Mouse (Mus musculus): ENCODE data around the gene Atf4.

Gene Atf4

DNA sequence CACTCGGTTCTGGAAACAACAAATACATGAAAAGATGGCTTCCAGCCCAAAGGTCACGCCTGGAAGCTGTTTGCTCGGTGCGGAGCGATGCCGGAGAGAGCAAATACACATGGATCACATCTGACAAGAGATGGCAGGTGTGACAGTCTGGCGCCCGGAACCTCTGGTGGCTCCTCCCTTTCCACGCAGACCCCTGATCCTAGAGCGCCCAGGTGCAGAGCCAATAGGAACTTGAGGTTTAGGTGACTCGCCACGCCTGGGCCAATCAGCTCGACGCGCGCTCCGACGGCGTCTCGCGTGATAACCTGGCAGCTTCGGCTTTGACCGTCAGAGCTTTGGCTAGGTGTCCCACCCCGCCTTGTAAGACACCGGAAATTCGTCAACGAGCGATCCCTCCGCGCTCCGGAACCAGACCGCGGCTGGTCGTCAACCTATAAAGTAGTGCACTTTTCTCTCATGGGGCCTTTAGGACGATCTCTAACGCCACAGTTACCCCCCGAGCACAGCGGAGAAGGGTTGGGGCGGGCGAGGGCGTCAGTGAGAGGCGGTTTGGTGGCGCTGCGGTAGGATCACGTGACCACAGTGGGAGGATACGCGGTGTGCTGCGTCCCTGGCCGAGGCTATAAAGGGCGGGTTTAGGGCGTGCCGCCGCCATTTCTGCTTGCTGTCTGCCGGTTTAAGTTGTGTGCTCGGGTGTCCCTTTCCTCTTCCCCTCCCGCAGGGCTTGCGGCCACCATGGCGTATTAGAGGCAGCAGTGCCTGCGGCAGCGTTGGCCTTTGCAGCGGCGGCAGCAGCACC lies at the start of gene Atf4:
Gene Atf4, plus strand, starts transcription at position 338 of the 799 bp plus-strand sequence.
- DNase-seq (ENCODE audit: low read depth), result peak; percentile 100

DNA sequence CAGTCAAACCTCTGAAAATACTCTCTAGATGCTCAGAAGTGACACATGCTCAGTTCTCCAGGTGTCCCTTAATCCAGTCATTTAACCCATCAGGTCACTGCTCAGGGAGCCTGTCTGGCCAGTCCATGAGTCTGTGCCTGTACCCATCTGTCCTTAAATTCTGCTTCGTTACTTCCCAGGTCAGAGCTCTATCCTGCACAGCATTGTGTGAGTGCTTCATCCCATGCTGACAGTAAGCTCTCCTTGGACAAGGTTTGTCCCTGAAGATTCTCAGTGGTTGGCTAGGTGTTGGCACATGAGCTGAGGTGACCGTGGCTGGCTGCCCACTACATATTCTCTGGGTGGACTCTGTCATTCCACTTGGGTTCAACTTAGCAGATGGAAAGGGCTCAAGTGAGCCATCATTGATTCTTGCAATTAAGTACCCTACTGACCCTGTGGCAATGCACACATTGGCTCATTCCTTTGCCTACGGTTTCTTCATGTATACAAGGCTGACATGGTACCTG lies 48.9 kb upstream of the Atf4 start:
- no peak for DNase-seq (ENCODE audit: low read depth)

DNA sequence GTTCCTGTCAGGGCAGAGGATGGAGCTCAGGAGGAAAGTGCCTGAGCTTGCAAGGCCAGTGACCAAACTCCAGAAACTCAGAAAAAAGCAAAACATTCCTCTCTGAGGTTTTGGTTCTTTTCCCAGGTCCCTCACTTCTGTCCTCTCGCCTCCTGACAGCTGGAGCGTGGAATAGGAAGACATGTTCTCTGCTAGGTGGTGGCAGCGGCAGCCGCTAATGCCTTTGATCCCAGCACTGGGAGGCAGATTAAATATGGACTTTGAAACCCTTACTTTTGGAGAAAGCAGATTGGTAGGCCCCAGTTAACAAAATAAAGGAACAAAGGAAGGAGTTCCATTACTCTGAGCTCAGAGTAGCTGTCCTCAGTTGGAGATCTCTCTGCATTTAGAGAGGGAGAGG lies 46.5 kb upstream of the Atf4 start:
- no peak for DNase-seq (ENCODE audit: low read depth)

DNA sequence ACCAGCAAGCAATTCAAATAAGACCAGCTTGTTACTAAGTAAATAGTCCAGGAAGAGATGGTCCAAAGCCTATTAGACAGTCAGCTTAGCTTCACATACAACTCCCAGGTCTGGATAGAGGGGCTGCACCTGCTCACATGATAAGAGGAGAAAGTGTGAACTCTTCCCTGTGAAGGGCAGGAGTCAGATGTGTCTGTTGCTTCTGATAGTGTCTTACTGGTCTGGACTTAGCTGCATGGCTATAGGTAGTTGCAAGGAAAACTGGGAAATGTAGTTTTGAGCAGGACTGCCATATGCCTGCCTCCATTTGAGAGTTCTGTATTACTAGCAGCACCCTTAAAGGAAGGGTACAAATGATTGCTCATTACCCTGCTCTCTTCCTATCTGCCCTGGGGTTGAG lies 41.3 kb upstream of the Atf4 start:
- DNase-seq (ENCODE audit: low read depth), result no peak

DNA sequence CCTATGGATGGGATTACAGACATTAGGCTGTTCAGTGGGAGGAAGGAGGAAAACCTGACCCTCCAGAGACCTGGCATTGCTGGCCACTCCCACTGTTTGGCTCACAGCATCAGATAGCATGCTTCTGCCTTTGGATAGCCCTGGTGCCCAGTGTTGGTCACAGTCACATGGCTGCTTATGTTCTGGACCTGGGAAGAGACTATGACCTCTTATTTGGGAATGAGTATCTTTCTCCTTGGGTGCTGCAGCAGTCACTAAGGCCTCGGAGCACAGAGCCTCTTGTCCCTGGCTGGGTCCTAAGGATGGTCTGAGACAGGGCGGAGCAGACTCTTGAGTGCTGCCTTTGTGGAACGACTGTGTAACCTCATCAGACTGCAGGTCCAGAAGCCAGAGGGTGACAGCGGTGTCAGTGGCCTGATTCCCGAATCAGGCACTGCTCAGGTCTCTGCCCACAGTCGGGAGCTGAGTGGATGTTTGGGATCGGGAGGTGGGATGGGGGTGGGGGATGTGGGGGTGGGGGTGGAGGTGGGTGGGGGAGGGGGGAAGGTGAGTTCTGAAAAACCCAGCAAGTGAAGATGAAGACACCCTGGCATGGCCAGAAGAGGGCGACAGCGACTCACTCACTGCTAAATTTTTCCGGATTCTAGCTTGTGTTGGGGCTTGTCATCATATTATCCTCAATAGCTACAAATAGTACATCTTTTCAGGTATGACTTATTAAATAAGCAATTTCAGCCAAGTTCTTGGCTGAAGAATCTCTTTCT lies 39.1 kb upstream of the Atf4 start:
- no peak for DNase-seq (ENCODE audit: low read depth)

DNA sequence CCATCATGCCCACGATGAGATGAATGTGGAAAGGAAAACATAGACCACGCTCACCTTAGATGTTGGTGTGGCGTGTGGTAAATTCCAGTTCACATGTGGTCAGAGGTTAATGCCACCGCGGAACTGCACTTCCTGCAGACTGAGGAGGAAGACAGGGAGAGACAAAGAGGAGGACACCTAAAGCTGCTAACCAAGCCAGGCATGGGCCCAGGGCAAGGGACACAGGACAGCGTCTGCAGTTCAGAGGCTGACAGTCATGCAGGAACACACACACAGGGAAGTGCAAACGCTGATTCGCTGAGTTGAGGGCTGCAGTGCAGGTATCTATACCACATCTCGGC lies 38.5 kb upstream of the Atf4 start:
- no peak for DNase-seq (ENCODE audit: low read depth)

DNA sequence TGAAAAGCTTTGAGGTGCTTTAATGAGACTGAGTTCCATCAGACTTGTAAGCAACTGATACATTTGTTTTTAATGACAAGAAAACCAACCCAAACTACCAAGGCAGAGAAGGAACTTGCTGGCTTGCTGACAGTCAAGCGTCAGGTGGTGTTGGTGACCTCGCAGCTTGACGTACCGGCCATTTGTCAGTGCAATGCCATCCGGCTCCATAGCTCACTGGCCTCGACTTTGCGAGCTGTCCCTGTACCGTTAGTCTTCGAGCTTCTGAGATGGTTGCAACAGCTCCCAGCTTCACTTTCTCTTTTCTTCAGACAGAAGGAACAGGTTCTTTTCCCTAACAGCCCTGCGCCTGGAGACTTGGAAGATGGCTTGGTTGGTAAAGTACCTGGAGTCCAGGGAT lies 37.5 kb upstream of the Atf4 start:
- no peak for DNase-seq (ENCODE audit: low read depth)

DNA sequence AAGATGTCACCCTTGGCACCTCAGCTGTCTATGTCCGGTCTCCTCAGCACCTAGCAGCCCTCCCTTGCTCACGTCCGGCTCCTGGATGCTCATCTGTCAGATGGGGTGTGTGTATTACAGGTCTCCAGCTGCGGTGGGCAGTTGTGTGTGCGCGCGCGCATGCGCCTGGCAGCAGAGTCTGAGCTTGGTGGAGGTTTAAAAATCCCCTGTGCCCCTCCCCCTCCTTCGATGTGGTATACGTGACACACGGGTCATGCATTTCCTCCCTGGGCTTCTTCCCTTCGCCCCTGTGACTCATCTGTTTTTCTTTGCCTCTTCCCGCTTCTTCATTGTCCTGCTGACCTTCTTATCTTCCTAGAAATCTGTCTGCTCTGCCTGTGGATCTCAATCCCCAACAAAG lies 35.8 kb upstream of the Atf4 start:
- no peak for DNase-seq (ENCODE audit: low read depth)

DNA sequence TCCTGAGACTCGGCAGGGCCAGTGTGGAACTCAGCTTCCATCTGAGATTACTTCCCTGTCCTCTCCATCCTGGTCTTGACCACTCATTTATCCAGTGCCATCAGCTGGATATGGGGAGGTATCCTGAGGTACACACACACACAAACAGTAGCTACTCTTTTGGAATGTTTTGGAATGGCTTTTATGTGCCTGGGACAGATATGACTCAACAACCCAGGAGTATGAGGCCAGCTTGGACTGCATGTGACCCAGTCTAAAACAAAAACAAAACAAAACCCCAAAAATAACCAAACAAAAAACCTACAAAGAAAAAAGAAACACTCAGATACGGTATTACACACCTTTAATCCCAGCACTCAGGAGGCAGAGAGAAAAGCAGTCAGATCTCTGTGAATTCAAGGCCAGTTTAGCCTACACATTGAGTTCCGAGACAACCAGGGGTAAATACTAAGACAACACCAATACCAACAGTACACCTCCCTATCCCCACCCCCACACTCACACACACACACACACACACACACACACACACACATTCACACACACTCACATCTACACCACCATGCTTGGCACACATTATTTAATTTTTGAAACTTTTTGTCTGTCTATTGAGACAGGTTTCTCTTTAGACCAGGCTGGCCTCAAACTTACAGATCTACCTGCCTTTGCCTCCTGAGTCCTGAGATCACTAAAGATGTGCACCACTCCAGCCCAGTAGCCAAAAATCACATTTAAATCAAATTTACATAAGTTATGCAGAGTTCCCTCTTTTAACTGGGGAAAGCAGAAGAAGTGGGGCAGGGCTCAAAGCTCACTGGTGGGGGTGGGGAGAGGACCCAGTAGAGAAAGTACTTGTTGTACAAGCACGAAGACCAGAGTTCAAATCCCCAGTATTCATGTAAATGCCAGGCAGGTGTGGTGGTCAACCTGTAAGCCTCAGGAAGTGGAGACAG lies 35.0 kb upstream of the Atf4 start:
- no peak for DNase-seq (ENCODE audit: low read depth)

DNA sequence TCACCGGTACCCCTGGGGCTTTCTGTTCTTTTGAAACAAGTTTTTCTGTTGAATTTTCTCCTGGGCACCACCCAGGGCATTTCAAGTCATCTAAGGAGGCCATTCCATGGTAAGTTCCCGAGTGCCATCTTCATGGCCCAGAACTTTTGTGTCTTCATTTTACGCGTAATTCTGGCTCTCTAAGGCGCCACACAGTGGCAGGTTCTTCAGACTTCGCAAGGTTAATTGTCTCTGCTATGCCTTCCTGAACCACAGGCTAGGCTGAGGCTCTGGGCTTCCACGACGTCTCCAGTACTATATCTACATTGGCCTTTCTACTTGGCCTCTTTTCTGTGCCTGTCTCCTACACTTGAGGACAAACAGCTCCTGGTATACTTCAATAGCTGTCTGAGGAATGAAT lies 34.0 kb upstream of the Atf4 start:
- DNase-seq (ENCODE audit: low read depth), result no peak

DNA sequence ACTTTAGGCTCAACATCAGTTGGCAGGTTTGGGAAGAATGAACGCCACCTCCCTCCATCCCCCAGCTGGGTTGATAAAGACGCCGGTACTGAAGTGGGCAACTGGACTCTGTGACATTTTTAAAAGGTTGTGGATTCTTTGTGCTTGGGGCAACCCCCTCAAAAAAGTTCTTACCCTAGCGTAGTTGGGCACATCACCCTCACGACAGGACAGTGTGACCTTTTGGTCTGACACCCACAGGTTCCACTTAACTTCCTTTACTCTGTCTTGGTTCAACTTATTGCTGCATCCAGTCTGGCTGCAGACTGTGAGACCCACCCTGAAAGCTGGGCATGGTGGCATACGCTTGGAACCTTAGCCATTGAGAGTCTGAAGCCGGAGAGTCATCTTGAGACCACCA lies 31.2 kb upstream of the Atf4 start:
- no peak for DNase-seq (ENCODE audit: low read depth)

DNA sequence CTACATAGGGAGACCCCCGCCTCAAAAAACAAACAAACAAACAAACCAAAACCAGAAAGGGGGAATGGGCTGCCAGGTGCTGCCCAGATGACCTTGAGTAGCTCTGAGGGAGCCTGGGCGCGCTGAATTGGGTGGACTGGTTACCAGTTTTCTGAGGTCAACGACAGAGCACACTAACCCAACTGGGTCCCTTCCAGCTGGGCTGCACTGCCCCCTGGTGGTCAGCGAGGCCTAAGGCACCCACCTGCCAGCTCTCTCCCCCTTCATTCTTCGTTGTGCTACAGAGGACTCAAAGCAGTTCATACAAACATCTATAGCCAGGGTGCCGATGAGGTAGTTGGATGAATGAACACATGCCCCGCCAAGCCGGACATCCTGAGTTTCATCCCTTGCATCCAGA lies 29.8 kb upstream of the Atf4 start:
- DNase-seq (ENCODE audit: low read depth), result no peak

DNA sequence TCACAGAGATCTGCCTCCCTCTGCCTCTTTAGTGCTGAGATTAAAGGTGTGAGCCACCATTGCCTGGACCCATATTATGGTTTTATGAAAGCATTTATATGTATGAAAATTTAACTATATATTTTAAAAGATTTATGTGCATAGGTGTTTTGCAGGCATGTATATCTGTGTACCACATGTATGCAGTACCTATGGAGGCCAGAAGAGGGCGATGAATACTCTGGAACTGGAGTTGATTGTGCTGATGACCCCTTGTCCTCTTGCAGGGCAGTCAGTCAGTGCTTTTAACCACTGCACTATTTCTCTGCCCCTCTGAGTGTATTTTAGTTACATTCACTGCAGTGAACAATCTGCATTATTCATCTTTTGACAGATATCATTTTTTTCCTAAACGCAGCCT lies 29.2 kb upstream of the Atf4 start:
- no peak for DNase-seq (ENCODE audit: low read depth)

DNA sequence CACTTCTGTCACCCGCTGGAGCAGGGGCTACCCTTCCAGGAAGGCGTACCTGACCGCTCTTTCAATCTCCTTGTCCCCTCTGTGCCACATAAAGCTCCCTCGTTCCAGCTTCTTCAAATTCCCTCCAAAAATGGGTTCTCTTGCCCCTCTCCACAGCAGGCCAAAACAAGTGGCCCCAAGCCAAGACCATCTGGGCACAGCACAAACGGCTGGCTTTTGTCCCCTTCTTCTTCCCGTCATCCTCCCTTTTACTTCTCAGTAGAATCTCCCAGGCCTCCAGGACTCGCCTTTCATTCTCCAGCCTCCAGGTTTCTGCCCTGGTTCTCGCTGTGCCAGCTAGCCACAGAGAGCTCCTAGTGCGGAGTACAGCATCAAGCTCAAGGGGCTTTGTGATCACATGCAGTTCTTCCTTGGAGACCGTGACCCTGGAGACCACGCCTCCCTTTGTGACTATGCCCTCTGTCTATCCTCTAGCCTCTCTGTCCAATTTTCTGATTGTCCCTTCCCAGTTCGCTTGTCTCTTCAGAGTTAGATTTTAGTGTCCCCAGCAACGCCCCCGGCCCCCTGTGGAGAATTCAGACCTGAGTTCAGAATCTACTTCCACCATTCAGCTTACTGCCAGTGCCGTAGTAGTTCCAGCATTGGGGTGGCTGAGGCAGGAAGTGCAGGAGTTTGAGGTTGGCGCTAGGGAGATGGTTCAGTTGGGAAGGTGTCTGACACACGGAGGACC lies 26.7 kb upstream of the Atf4 start:
- DNase-seq (ENCODE audit: low read depth), result no peak

DNA sequence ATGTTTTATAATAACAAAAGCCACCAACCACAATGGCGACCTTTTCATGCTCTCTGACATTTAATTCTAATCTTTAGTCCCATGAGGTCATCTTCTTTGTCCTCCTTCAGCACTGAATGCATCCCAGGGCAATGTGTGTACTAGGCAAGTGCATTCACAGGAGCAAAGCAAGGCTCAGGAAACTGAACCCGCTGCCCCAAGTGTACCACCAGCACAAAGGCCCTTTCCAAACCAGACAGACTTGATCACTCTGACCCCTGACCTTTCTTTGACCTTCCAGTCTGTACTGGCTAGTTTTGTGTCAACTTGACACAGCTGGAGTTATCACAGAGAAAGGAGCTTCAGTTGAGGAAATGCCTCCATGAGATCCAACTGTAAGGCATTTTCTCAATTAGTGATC lies 22.7 kb upstream of the Atf4 start:
- DNase-seq (ENCODE audit: low read depth), result no peak

DNA sequence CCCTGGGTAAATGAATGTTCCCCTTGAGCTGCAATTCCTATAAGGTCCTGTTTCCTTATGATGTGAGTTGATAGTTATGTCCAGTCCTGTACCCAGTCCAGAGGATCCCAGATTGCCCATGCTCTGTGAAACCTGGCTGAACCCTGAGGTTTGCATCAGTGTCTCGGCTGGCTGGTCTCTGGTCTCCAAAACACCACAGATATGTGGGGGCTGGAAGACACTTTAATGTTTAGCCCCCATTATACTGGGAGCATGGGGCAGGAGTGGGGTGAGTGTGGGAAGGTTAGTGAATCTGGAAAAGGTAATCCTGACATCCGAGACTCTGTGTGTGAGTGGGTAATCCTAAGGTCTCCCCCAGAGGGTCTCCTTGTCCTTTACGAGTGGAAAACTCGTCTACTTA lies 21.9 kb upstream of the Atf4 start:
- DNase-seq (ENCODE audit: low read depth), result no peak

DNA sequence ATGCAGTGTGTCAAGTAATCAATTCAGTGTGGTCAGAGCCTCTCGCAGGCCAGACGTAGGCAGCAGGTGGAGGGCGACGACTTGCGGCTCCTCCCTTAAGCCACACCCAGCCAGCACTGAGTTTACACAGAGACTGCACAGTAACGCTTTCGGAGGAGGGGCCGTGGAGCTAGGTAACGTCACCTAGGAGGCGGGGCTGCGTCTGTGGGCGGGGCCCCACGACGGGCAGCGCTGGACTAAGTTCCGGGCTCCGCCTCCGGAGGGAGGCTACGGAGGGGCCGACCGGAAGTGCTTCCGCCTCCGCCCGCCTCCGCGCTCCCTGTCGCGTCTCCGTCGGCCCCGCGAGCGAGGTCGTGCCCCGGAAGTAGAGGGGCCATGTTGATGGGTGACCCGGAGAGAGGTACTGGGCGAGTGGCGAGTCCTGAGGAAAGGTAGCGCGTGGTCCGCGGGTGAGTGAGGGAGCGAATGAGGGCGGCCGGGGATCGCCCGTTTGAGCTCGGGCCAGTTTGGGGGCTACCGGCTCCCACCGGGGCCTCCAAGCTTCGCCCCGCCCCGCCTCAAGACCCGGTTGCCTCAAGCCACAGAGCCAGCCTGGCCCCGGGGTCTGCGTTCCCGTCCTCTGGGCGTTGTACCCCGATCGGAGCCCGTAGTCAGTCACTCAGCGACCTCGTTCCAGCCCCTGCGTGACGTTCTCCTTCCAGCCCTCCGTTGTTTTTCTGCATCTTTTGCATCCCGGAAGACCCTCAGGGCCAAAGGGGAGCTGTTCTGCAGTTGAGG lies 21.1 kb upstream of the Atf4 start, which contains the start of gene Mief1:
Gene Mief1, plus strand, starts transcription at position 286 of the 777 bp plus-strand sequence.
- DNase-seq (ENCODE audit: low read depth), result peak; percentile 92

DNA sequence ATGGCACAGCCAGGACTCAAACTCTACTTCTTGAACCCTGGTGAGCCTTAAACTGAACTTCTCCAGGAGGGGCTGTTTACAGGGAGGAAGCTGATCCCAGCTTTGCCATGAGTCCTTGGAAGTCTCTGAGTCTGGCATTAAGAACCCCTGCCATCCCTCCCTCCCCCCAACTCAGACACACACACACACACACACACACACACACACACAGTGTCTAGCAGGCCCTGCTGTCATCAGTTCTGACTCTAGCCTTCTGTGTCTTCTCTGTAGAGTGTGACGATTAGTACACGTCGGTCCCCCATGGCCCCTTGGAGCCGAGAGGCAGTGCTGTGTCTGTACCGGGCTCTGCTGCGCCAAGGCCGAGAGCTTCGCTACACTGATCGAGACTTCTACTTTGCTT lies 19.4 kb upstream of the Atf4 start, which contains the start of gene AC140267.1:
Gene AC140267.1, plus strand, starts transcription at position 301 of the 400 bp plus-strand sequence.
- no peak for DNase-seq (ENCODE audit: low read depth)

DNA sequence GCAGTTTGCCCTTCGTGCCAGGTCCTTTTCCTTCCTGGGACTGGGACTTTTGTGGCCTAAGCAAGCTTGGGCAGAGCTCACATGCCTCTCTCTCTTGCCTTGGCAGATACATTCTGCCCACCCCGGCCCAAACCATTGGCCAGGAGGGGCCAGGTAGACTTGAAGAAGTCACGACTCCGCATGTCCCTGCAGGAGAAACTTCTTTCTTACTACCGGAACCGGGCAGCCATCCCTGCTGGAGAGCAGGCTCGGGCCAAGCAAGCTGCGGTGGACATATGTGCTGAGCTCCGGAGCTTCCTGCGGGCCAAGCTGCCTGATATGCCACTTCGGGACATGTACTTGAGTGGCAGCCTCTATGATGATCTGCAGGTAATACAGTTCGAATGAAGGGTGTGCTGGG lies 6.8 kb upstream of the Atf4 start:
- no peak for DNase-seq (ENCODE audit: low read depth)

DNA sequence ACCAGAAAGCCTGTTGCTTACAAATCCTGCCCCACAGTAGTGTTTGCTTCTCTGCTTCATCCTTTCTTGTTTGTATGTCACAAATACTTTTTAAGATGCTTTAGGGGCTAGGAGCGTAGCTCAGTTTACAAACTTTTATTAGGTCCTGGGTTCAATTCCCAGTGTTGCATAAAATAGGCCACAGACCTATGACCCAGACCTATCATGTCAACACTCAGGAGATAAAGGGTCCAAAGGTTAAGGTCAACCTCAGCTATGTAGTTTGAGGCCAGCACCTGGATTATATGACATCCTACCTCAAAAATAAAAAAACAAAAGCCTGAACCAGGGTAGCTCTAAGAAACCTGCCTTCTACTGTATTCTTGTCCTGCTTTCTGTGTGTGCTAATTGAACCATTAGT lies 6.4 kb upstream of the Atf4 start:
- no peak for DNase-seq (ENCODE audit: low read depth)

DNA sequence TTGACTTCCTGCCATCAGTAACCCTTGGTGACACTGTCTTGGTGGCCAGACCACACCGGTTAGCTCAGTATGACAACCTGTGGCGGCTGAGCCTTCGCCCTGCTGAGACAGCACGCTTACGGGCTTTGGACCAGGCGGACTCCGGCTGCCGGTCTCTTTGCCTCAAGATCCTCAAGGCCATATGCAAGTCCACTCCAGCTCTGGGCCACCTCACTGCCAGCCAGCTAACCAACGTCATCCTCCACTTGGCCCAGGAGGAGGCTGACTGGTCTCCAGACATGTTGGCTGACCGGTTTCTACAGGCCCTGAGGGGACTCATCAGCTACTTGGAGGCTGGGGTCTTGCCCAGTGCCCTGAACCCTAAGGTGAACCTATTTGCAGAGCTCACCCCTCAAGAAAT lies 5.3 kb upstream of the Atf4 start:
- no peak for DNase-seq (ENCODE audit: low read depth)

Data from fibroblast of lung, adult 2 months (primary cell).